Comparison of ENCODE assay signal across 8 mouse cellular contexts in genomic region chr3:115888310-115889106, GRCm38 (mm10). TPM values are rescaled to one million over a fixed set of nuclear protein-coding genes. Genes with fewer than 3 reads are reported as not detected.
DNase-seq lines count a peak whose midpoint lies in the region; ATAC-seq and TF ChIP-seq lines count a peak whose summit lies in the region.

No protein-coding gene starts in this region.

- TF ChIP-seq CTCF in G1E (IDR thresholded peaks at IDR 0.05; ENCODE audit: low read depth, low read length) = no peak

- H3K9me3 ChIP-seq in kidney, embryonic 16.5 days (ENCODE audit: low read length) = no peaks in the 10 kb centered on the region
- H3K9me3 ChIP-seq in G1E (replicated peaks) = no peaks in the 10 kb centered on the region
- no peaks in the 10 kb centered on the region for H3K9me3 ChIP-seq in hindbrain, embryonic 15.5 days

- H3K4me1 ChIP-seq in kidney, embryonic 16.5 days (ENCODE audit: insufficient read depth, low read length) = no peaks in the 10 kb centered on the region
- H3K4me1 ChIP-seq in G1E (ENCODE audit: insufficient read depth, low read depth, low read length) = peaks cover 12% of the 10 kb centered on the region; the same call in 1 of the 2 replicates
- peaks cover 11% of the 10 kb centered on the region for H3K4me1 ChIP-seq in hindbrain, embryonic 15.5 days (replicated peaks)

- H3K9ac ChIP-seq in kidney, embryonic 16.5 days (replicated peaks; ENCODE audit: low read length) = peak overlapping the region; percentile 59
- H3K9ac ChIP-seq in hindbrain, embryonic 15.5 days = peak overlapping the region; percentile 71

- H3K27ac ChIP-seq in kidney, embryonic 16.5 days (ENCODE audit: low read length) = no peak overlapping the region
- peak overlapping the region; percentile 91 for H3K27ac ChIP-seq in hindbrain, embryonic 15.5 days (replicated peaks)

- ATAC-seq in kidney, embryonic 16.5 days (ENCODE audit: low FRiP score, low TSS enrichment) = peak; percentile 69
- ATAC-seq in G1E (ENCODE audit: extremely low read depth, insufficient number of reproducible peaks, low FRiP score, poor library complexity, severe bottlenecking) = peak; percentile 29; the same call in 1 of the 2 replicates
- peak; percentile 77 for ATAC-seq in hindbrain, embryonic 15.5 days (ENCODE audit: low FRiP score, low read depth)
- ATAC-seq in megakaryocyte-erythroid progenitor cell, adult 5-6 weeks (replicated peaks; ENCODE audit: low FRiP score, low TSS enrichment, poor library complexity, severe bottlenecking) = peak; percentile 55

- H3K27me3 ChIP-seq in kidney, embryonic 16.5 days (ENCODE audit: insufficient read depth, low read length) = no peaks in the 10 kb centered on the region
- no peaks in the 10 kb centered on the region for H3K27me3 ChIP-seq in G1E (ENCODE audit: insufficient read depth, low read length)
- no peaks in the 10 kb centered on the region for H3K27me3 ChIP-seq in hindbrain, embryonic 15.5 days

- H3K4me2 ChIP-seq in kidney, embryonic 16.5 days (replicated peaks; ENCODE audit: low read depth, low read length) = peak overlapping the region; percentile 72
- H3K4me2 ChIP-seq in hindbrain, embryonic 15.5 days = peak overlapping the region; percentile 74

- 2% methylated on average over 21 of the region's 21 CpGs for WGBS in kidney, embryonic 16.5 days
- 2% methylated on average over 21 of the region's 21 CpGs for WGBS in hindbrain, embryonic 15.5 days

- DNase-seq in kidney, postnatal 14 days = no peak
- no peak for DNase-seq in G1E (ENCODE audit: low spot score)
- peak; percentile 37 for DNase-seq in c-Kit-positive CD71-positive TER-119-negative erythroid progenitor cells, embryonic 14.5 days (ENCODE audit: low read depth)
- no peak for DNase-seq in urinary bladder, postnatal 14 days (ENCODE audit: low spot score)
- no peak for DNase-seq in gastrocnemius, adult 8-10 months (ENCODE audit: low spot score in 2 of 2)

- 0 out of 2 replicates have a peak, but pooled peaks cover 4% of the 10 kb centered on the region for H3K36me3 ChIP-seq in kidney, embryonic 16.5 days (ENCODE audit: insufficient read depth, low read length)
- H3K36me3 ChIP-seq in G1E (replicated peaks) = peaks cover 36% of the 10 kb centered on the region
- no peaks in the 10 kb centered on the region for H3K36me3 ChIP-seq in hindbrain, embryonic 15.5 days

- H3K4me3 ChIP-seq in kidney, embryonic 16.5 days (ENCODE audit: low read length) = peak overlapping the region; percentile 93
- H3K4me3 ChIP-seq in G1E (ENCODE audit: low read depth, low read length) = peak overlapping the region; percentile 91
- H3K4me3 ChIP-seq in hindbrain, embryonic 15.5 days = peak overlapping the region; percentile 70

RNA-seq across cellular contexts. Expression of gene Dph5, which starts 0.9 kb away (rescaled TPM):
- polyA plus RNA-seq in kidney, embryonic 16.5 days (2015; fragmentation: Nextera tagmentation; extraction: Ambion mirVana) = 27.3 and 28.5 TPM in 2 replicates
- 38.4 and 50.3 TPM in 2 replicates for total RNA-seq in G1E (2014; fragmentation: Nextera tagmentation)
- 54.7 and 56.9 TPM in 2 replicates for total RNA-seq in G1E (2017)
- 1.7 and 1.8 TPM in 2 replicates for polyA plus RNA-seq in G1E (2012)
- polyA plus RNA-seq in hindbrain, embryonic 15.5 days (2015; fragmentation: Nextera tagmentation; extraction: Ambion mirVana) = 23.5 and 24.3 TPM in 2 replicates
- 65.6 and 66.4 TPM in 2 replicates for total RNA-seq in megakaryocyte-erythroid progenitor cell, adult 5-6 weeks (2014; fragmentation: Nextera tagmentation)
- 85.9 and 94.3 TPM in 2 replicates for total RNA-seq in megakaryocyte-erythroid progenitor cell, adult 5-6 weeks (2017)
- 1 to 10 TPM; 5.5 to 8.0 (median 7.2) TPM for total RNA-seq in gastrocnemius, adult 8-10 months (2022)

Comparison
In these comparisons a context has a peak if more than half of its experiments do, and no peak if none do; other contexts are left out.
1. RNA of gene Dph5, which starts 0.9 kb away (total RNA-seq): 65.6 to 94.3 TPM in megakaryocyte-erythroid progenitor cell, adult 5-6 weeks and 38.4 to 56.9 TPM in G1E; 5.5 to 8.0 TPM in gastrocnemius, adult 8-10 months; every median in the first group is over 4 times any median in the second.
2. Peak in every context shown above with its lines, with median percentiles within 50 percentile points of each other: ATAC-seq and H3K4me3 ChIP-seq.